Mouse (Mus musculus) CH12.LX (cell line): ENCODE results near the gene Olfr52. TPM values are rescaled to one million over a fixed set of nuclear protein-coding genes. Genes with fewer than 3 reads are reported as not detected.

ENCODE experiments used
- DNase-seq: peaks from one replicate; pipeline ENCODE4 v3.0.0-alpha.2; 2013; ENCODE audit errors: extremely low read depth
- H3K27ac ChIP-seq: 2 replicates; pipeline ENCODE4 v1.5.1; 2012; ENCODE audit warnings: low read depth, mild to moderate bottlenecking, control low read depth, moderate library complexity; ENCODE audit not compliant: insufficient read depth
- H3K27me3 ChIP-seq: replicated peaks from 2 replicates; pipeline ENCODE3; 2012; ENCODE audit warnings: inconsistent platforms
- H3K36me3 ChIP-seq, 2 experiments: replicated peaks in 1 of 2; 2 replicates each; pipeline versions ENCODE3 to v1.6.1; 2012; ENCODE audit warnings: inconsistent platforms in 1 of 2, low read length in 1 of 2, mild to moderate bottlenecking in 1 of 2, mixed read lengths in 1 of 2, moderate library complexity in 1 of 2; ENCODE audit not compliant: control insufficient read depth in 1 of 2, insufficient read depth in 1 of 2
- H3K4me1 ChIP-seq, 2 experiments: 2 replicates each; pipeline ENCODE4 v1.6.1; 2012; ENCODE audit warnings: inconsistent platforms in 1 of 2, moderate library complexity in 1 of 2; ENCODE audit not compliant: insufficient read depth in 2 of 2, control insufficient read depth in 1 of 2
- H3K4me2 ChIP-seq: 2 replicates; pipeline ENCODE4 v1.6.1; 2012; ENCODE audit warnings: low read depth, mild to moderate bottlenecking, control low read depth; ENCODE audit not compliant: poor library complexity, insufficient read depth, severe bottlenecking
- H3K4me3 ChIP-seq, 3 experiments: fragments of 150-350 bp in 1 of 3; sonication (generic) in 1 of 3; replicated peaks in 1 of 3; 2 replicates each; pipeline versions ENCODE3 to v1.5.1; 2011 to 2012; ENCODE audit warnings: low read depth in 2 of 3, low read length in 2 of 3, mild to moderate bottlenecking in 2 of 3, moderate library complexity in 2 of 3, control low read depth in 1 of 3, improper control_type of control experiment in 1 of 3, inconsistent platforms in 1 of 3, mixed read lengths in 1 of 3; ENCODE audit not compliant: poor library complexity in 1 of 3
- H3K79me2 ChIP-seq: replicated peaks from 2 replicates; pipeline ENCODE4 v1.6.1; 2012; ENCODE audit warnings: mild to moderate bottlenecking, moderate library complexity; ENCODE audit not compliant: control insufficient read depth, poor library complexity, insufficient read depth, severe bottlenecking; ENCODE audit errors: extremely low read depth
- H3K9ac ChIP-seq: 2 replicates; pipeline ENCODE4 v1.6.1; 2012; ENCODE audit warnings: low read depth, mild to moderate bottlenecking, control low read depth, moderate library complexity; ENCODE audit not compliant: insufficient read depth
- H3K9me3 ChIP-seq: replicated peaks from 2 replicates; pipeline ENCODE3; 2012; ENCODE audit warnings: low read length, inconsistent platforms, mixed read lengths
- BHLHE40 ChIP-seq: IDR thresholded peaks from 2 replicates; pipeline ENCODE4 v1.6.1; 2011; ENCODE audit warnings: mild to moderate bottlenecking, low read depth, low read length, improper control_type of control experiment
- CHD1 ChIP-seq: IDR thresholded peaks from 2 replicates; pipeline ENCODE4 v1.6.1; 2012; ENCODE audit warnings: low read depth, low read length, improper control_type of control experiment, inconsistent platforms
- CHD2 ChIP-seq: IDR thresholded peaks from 2 replicates; pipeline ENCODE4 v1.6.1; 2011; ENCODE audit warnings: low read length, improper control_type of control experiment
- CTCF ChIP-seq, 2 experiments: IDR thresholded peaks in 1 of 2; conservative IDR thresholded peaks in 1 of 2; 2 replicates each; pipeline ENCODE4 v1.5.1; 2011 to 2012; ENCODE audit warnings: low read depth in 2 of 2, low read length in 2 of 2, improper control_type of control experiment in 1 of 2, inconsistent platforms in 1 of 2, mild to moderate bottlenecking in 1 of 2, moderate library complexity in 1 of 2
- E2F4 ChIP-seq: IDR thresholded peaks from 2 replicates; pipeline ENCODE4 v1.6.1; 2011; ENCODE audit warnings: low read depth, low read length, improper control_type of control experiment; ENCODE audit not compliant: insufficient replicate concordance
- ELF1 ChIP-seq: IDR thresholded peaks from 2 replicates; pipeline ENCODE4 v1.6.1; 2014; ENCODE audit warnings: low read depth, mild to moderate bottlenecking, inconsistent platforms, low read length, improper control_type of control experiment
- EP300 ChIP-seq: IDR thresholded peaks from 2 replicates; pipeline ENCODE4 v1.6.1; 2011; ENCODE audit warnings: low read length, improper control_type of control experiment
- ETS1 ChIP-seq: conservative IDR thresholded peaks from 2 replicates; pipeline ENCODE4 v1.6.1; 2012; ENCODE audit warnings: low read depth, mild to moderate bottlenecking, inconsistent platforms, low read length, improper control_type of control experiment, moderate library complexity
- GABPA ChIP-seq: IDR thresholded peaks from 2 replicates; pipeline ENCODE4 v1.6.1; 2012; ENCODE audit warnings: low read depth, low read length, improper control_type of control experiment, inconsistent platforms; ENCODE audit not compliant: insufficient replicate concordance
- HCFC1 ChIP-seq: IDR thresholded peaks from 2 replicates; pipeline ENCODE4 v1.6.1; 2012; ENCODE audit warnings: low read depth, mild to moderate bottlenecking, inconsistent platforms, low read length, improper control_type of control experiment
- IRF4 ChIP-seq: IDR thresholded peaks from 2 replicates; pipeline ENCODE4 v1.6.1; 2014; ENCODE audit warnings: low read depth, mild to moderate bottlenecking, inconsistent platforms, low read length, improper control_type of control experiment
- JUN ChIP-seq: IDR thresholded peaks from 2 replicates; pipeline ENCODE4 v1.6.1; 2011; ENCODE audit warnings: low read depth, mild to moderate bottlenecking, low read length, improper control_type of control experiment, moderate library complexity; ENCODE audit not compliant: insufficient read depth
- JUND ChIP-seq: conservative IDR thresholded peaks from 2 replicates; pipeline ENCODE4 v1.6.1; 2011; ENCODE audit warnings: low read depth, low read length, improper control_type of control experiment
- MEF2A ChIP-seq: IDR thresholded peaks from 2 replicates; pipeline ENCODE4 v1.6.1; 2014; ENCODE audit warnings: low read depth, mild to moderate bottlenecking, inconsistent platforms, low read length, improper control_type of control experiment, borderline replicate concordance
- MYC ChIP-seq: IDR thresholded peaks from 2 replicates; pipeline ENCODE4 v1.6.1; 2011; ENCODE audit warnings: low read depth, mild to moderate bottlenecking, improper control_type of control experiment, low read length
- NELFE ChIP-seq: IDR thresholded peaks from 2 replicates; pipeline ENCODE4 v1.6.1; 2011; ENCODE audit warnings: low read depth, low read length, improper control_type of control experiment
- NRF1 ChIP-seq: IDR thresholded peaks from 2 replicates; pipeline ENCODE4 v1.6.1; 2014; ENCODE audit warnings: low read depth, mild to moderate bottlenecking, inconsistent platforms, low read length, improper control_type of control experiment, moderate library complexity
- PAX5 ChIP-seq: IDR thresholded peaks from 2 replicates; pipeline ENCODE4 v1.6.1; 2012; ENCODE audit warnings: low read length, inconsistent platforms, mixed read lengths
- RAD21 ChIP-seq: IDR thresholded peaks from 2 replicates; pipeline ENCODE4 v1.6.1; 2011; ENCODE audit warnings: low read depth, mild to moderate bottlenecking, low read length, improper control_type of control experiment, moderate library complexity
- SIN3A ChIP-seq: IDR thresholded peaks from 2 replicates; pipeline ENCODE4 v1.6.1; 2012; ENCODE audit warnings: low read length, improper control_type of control experiment, inconsistent platforms
- SMC3 ChIP-seq: IDR thresholded peaks from 2 replicates; pipeline ENCODE4 v1.6.1; 2011; ENCODE audit warnings: low read depth, low read length, improper control_type of control experiment
- USF1 ChIP-seq: IDR thresholded peaks from 2 replicates; pipeline ENCODE4 v1.6.1; 2014; ENCODE audit warnings: low read depth, mild to moderate bottlenecking, inconsistent platforms, low read length, improper control_type of control experiment
- USF2 ChIP-seq: conservative IDR thresholded peaks from 2 replicates; pipeline ENCODE4 v1.6.1; 2011; ENCODE audit warnings: low read depth, low read length, improper control_type of control experiment
- ZC3H11A ChIP-seq: IDR thresholded peaks from 2 replicates; pipeline ENCODE4 v1.6.1; 2012; ENCODE audit warnings: low read depth, mild to moderate bottlenecking, inconsistent platforms, low read length, improper control_type of control experiment
- ZNF384 ChIP-seq: IDR thresholded peaks from 2 replicates; pipeline ENCODE4 v1.6.1; 2012; ENCODE audit warnings: low read depth, low read length, improper control_type of control experiment, inconsistent platforms
- dilution Hi-C: fragments of 300-500 bp; cut with MboI; formaldehyde crosslinking; loops from 2 replicates; pipeline ENCODE4 v1.14.3; 2020; ENCODE audit warnings: low sequenced_read_pairs; ENCODE audit not compliant: extremely low pct_unique_long_range_greater_than_20kb, extremely low pct_ligation_motif_present
- in situ Hi-C: fragments of 300-500 bp; cut with MboI; formaldehyde crosslinking; loops from 3 replicates; pipeline ENCODE4 v1.14.3; 2019; ENCODE audit warnings: low sequenced_read_pairs, low pct_ligation_motif_present, low pct_unique_long_range_greater_than_20kb, mixed read lengths
- polyA plus RNA-seq: library from polyadenylated mRNA; unstranded; fragments of >175 nt; gene quantifications from 2 replicates; pipeline ENCODE4 v1.2.1, GENCODE M21; 2012; ENCODE audit warnings: low read depth; ENCODE audit not compliant: insufficient read length
- total RNA-seq, 2 experiments: library from RNA; depleted of rRNA; stranded (reverse); fragments of 300-350 nt in 1 of 2; fragments of >200 nt in 1 of 2; gene quantifications; 2 replicates each; pipeline ENCODE4 v1.2.3; 2012 to 2014

Gene Olfr52
- total and polyA plus RNA-seq, 3 experiments = not detected

DNA sequence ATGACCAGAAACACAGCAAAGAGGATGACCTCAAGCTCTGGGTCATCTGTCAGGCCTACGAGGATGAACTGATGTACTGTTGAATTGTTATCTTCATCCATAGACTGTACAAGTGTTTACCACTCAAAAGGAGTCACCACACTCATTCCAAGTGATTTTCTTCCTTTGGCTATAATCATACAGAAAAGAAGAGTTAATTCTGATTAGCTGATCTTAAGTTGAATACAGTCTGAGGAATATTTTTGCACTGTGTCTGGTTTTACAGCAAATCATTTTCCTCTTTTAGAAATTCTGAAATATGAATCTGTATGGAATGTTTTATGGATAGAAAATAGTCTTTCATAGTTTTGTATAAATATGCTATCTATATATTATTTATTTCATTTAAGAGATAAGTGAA is 38.9 kb downstream of the Olfr52 start, which contains the start of gene Olfr1040:
TSS of gene Olfr1040 (minus strand) at position 101 of the 400 bp plus-strand sequence.
- no peak for DNase-seq
- Histone ChIP-seq H3K4me3 (no peak within 1 kb of the TSS), H3K4me2 (no peak within 1 kb of the TSS), H3K36me3 (no peaks in the 10 kb centered on the region), H3K27me3 (no peaks in the 10 kb centered on the region), H3K4me1 (no peaks in the 10 kb centered on the region), H3K79me2 (no peaks in the 10 kb centered on the region), H3K9me3 (peaks cover 15% of the 10 kb centered on the region), H3K9ac (no peak within 1 kb of the TSS), H3K27ac (no peak within 1 kb of the TSS)
- in situ Hi-C loops = no loop called here
- dilution Hi-C loops = no loop called here
- no peak for TF ChIP-seq ELF1
- no peak for TF ChIP-seq RAD21
- no peak for TF ChIP-seq IRF4
- no peak for TF ChIP-seq NELFE
- no peak for TF ChIP-seq ETS1
- no peak for TF ChIP-seq HCFC1
- TF ChIP-seq SMC3 = no peak
- no peak for TF ChIP-seq CHD1
- TF ChIP-seq CHD2 = no peak
- TF ChIP-seq ZC3H11A = no peak
- no peak for TF ChIP-seq JUND
- no peak for TF ChIP-seq ZNF384
- no peak for TF ChIP-seq MEF2A
- no peak for TF ChIP-seq USF1
- no peak for TF ChIP-seq GABPA
- TF ChIP-seq PAX5 = no peak
- TF ChIP-seq MYC = no peak
- no peak for TF ChIP-seq NRF1

DNA sequence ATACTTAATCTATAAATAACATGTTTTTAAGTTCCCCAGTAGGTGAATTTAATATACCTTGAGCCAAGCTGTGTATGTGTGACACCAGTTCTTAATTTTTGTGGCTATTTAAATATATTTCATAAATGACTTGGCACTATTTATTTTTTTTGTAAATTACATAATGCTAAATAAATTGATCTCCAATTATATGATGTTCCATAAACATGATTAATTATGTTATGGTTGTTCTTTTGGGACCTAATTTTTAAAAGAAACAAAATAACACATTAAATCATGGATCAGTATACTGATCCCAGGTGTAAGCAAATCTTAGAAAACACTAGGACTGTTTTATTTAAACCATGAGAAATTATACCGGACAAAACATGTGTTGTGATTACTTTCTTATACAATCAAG is 49.7 kb downstream of the Olfr52 start, which contains the start of gene Olfr1039:
TSS of gene Olfr1039 (minus strand) at position 101 of the 400 bp plus-strand sequence.
- no peak for DNase-seq
- H3K27ac ChIP-seq = no peak within 1 kb of the TSS
- in situ Hi-C loops (no loop called here), dilution Hi-C loops (no loop called here)
- H3K4me1 ChIP-seq = no peaks in the 10 kb centered on the region
- H3K4me3 ChIP-seq = no peak within 1 kb of the TSS
- H3K9ac ChIP-seq = no peak within 1 kb of the TSS
- no peak within 1 kb of the TSS for H3K4me2 ChIP-seq
- H3K27me3 ChIP-seq = no peaks in the 10 kb centered on the region
- TF ChIP-seq JUN (no peak), E2F4 (no peak), SIN3A (no peak), BHLHE40 (no peak), MEF2A (no peak), ELF1 (no peak), GABPA (no peak), USF2 (no peak), USF1 (no peak), CHD1 (no peak), HCFC1 (no peak), EP300 (no peak), CTCF (conservative IDR thresholded peaks at IDR 0.05 in 1 of 2, IDR thresholded peaks at IDR 0.05 in 1 of 2; ENCODE audit: low read depth in 2 of 2, low read length in 2 of 2) (no peak)
- peaks cover 16% of the 10 kb centered on the region for H3K9me3 ChIP-seq
- no peaks in the 10 kb centered on the region for H3K79me2 ChIP-seq
- no peaks in the 10 kb centered on the region for H3K36me3 ChIP-seq
